Mouse (Mus musculus) midbrain, embryonic 15.5 days (tissue): ENCODE results near the gene Nipal3. TPM values are rescaled to one million over a fixed set of nuclear protein-coding genes. Genes with fewer than 3 reads are reported as not detected.

Experiments used
- ATAC-seq: fragments of 200-750 bp; cut with Nextera tagmentation; replicated peaks from 2 replicates; pipeline ENCODE4 v1.8.0; 2017; ENCODE audit warnings: moderate TSS enrichment
- H3K27ac ChIP-seq: fragments of 300-500 bp; sonication (generic); 2 replicates; pipeline ENCODE4 v1.5.1; 2015; ENCODE audit warnings: mild to moderate bottlenecking, inconsistent platforms
- H3K27me3 ChIP-seq: fragments of 300-500 bp; sonication (generic); replicated peaks from 2 replicates; pipeline ENCODE4 v1.6.1; 2015; ENCODE audit warnings: inconsistent platforms
- H3K36me3 ChIP-seq: fragments of 300-500 bp; sonication (generic); replicated peaks from 2 replicates; pipeline ENCODE4 v1.6.1; 2015; ENCODE audit warnings: inconsistent platforms
- H3K4me1 ChIP-seq: fragments of 300-500 bp; sonication (generic); 2 replicates; pipeline ENCODE4 v1.6.1; 2015; ENCODE audit warnings: inconsistent platforms
- H3K4me2 ChIP-seq: fragments of 300-500 bp; sonication (generic); 2 replicates; pipeline ENCODE4 v1.6.1; 2015; ENCODE audit warnings: inconsistent platforms, mild to moderate bottlenecking, moderate library complexity
- H3K4me3 ChIP-seq: fragments of 300-500 bp; sonication (generic); 2 replicates; pipeline ENCODE4 v1.5.1; 2015; ENCODE audit warnings: mild to moderate bottlenecking, inconsistent platforms
- H3K9ac ChIP-seq: fragments of 300-500 bp; sonication (generic); 2 replicates; pipeline ENCODE4 v1.6.1; 2015; ENCODE audit warnings: mild to moderate bottlenecking, inconsistent platforms
- H3K9me3 ChIP-seq: fragments of 300-500 bp; sonication (generic); 2 replicates; pipeline ENCODE4 v1.6.1; 2016; ENCODE audit warnings: inconsistent platforms
- WGBS: fragments of 180-500 bp; shearing (Covaris S2); methylation state at CpG from one replicate; pipeline ENCODE4 v1.1.7; 2015; ENCODE audit warnings: mixed read lengths; 5-methylcytosine and 5-hydroxymethylcytosine counted together
- polyA plus RNA-seq: library from polyadenylated mRNA; unstranded; fragments of >200 nt; fragmentation: Nextera tagmentation; extraction: Ambion mirVana; gene quantifications from 2 replicates; pipeline ENCODE4 v1.2.1, GENCODE M21; 2015

The Nipal3 gene
- polyA plus RNA-seq, 1 experiment from 2014 or later = 13.1 TPM

GRCm38 (mm10) chr4:135520421-135520820 is 25.6 kb upstream of the Nipal3 start:
- Histone ChIP-seq H3K27me3 (0 out of 2 replicates have a peak, but pooled peaks cover 6% of the 10 kb centered on the region), H3K4me2 (no peak overlapping the region), H3K27ac (no peak overlapping the region), H3K4me3 (no peak overlapping the region), H3K36me3 (no peaks in the 10 kb centered on the region), H3K9ac (no peak overlapping the region), H3K9me3 (no peaks in the 10 kb centered on the region), H3K4me1 (peaks cover 14% of the 10 kb centered on the region)
- ATAC-seq = no peak
- 84% methylated on average over 9 of the region's 9 CpGs for WGBS

GRCm38 (mm10) chr4:135518135-135518534 is 23.3 kb upstream of the Nipal3 start:
- Histone ChIP-seq H3K4me2 (no peak overlapping the region), H3K4me3 (no peak overlapping the region), H3K4me1 (no peaks in the 10 kb centered on the region), H3K27ac (no peak overlapping the region), H3K27me3 (0 out of 2 replicates have a peak, but pooled peaks cover 6% of the 10 kb centered on the region), H3K9me3 (no peaks in the 10 kb centered on the region), H3K9ac (no peak overlapping the region), H3K36me3 (no peaks in the 10 kb centered on the region)
- no peak for ATAC-seq
- 86% methylated on average over 12 of the region's 12 CpGs for WGBS

GRCm38 (mm10) chr4:135516351-135517316 is 21.8 kb upstream of the Nipal3 start:
- Histone ChIP-seq H3K9ac (no peak overlapping the region), H3K36me3 (no peaks in the 10 kb centered on the region), H3K4me2 (no peak overlapping the region), H3K4me3 (no peak overlapping the region), H3K27ac (no peak overlapping the region), H3K9me3 (no peaks in the 10 kb centered on the region), H3K27me3 (0 out of 2 replicates have a peak, but pooled peaks cover 6% of the 10 kb centered on the region), H3K4me1 (no peaks in the 10 kb centered on the region)
- no peak for ATAC-seq
- 54% methylated on average over 15 of the region's 15 CpGs for whole genome bisulfite sequencing

GRCm38 (mm10) chr4:135514925-135515324 is 20.1 kb upstream of the Nipal3 start:
- 64% methylated on average over 14 of the region's 14 CpGs for WGBS
- no peak overlapping the region for H3K27ac ChIP-seq
- no peak for ATAC-seq
- H3K4me3 ChIP-seq = no peak overlapping the region
- H3K27me3 ChIP-seq = 0 out of 2 replicates have a peak, but pooled peaks cover 6% of the 10 kb centered on the region
- no peaks in the 10 kb centered on the region for H3K4me1 ChIP-seq
- no peak overlapping the region for H3K9ac ChIP-seq
- H3K9me3 ChIP-seq = no peaks in the 10 kb centered on the region
- H3K36me3 ChIP-seq = no peaks in the 10 kb centered on the region
- no peak overlapping the region for H3K4me2 ChIP-seq

GRCm38 (mm10) chr4:135513865-135514264 is 19.0 kb upstream of the Nipal3 start:
- ATAC-seq = no peak
- Histone ChIP-seq H3K36me3 (no peaks in the 10 kb centered on the region), H3K9ac (no peak overlapping the region), H3K9me3 (no peaks in the 10 kb centered on the region), H3K27me3 (0 out of 2 replicates have a peak, but pooled peaks cover 7% of the 10 kb centered on the region), H3K4me3 (no peak overlapping the region), H3K27ac (no peak overlapping the region), H3K4me1 (no peaks in the 10 kb centered on the region), H3K4me2 (no peak overlapping the region)
- 76% methylated on average over 7 of the region's 7 CpGs for whole genome bisulfite sequencing

GRCm38 (mm10) chr4:135509515-135509914 is 14.7 kb upstream of the Nipal3 start:
- H3K4me3 ChIP-seq = no peak overlapping the region
- H3K9me3 ChIP-seq = no peaks in the 10 kb centered on the region
- peaks cover 9% of the 10 kb centered on the region for H3K4me1 ChIP-seq
- H3K27ac ChIP-seq = no peak overlapping the region
- no peak overlapping the region for H3K4me2 ChIP-seq
- H3K9ac ChIP-seq = no peak overlapping the region
- 69% methylated on average over 12 of the region's 12 CpGs for WGBS
- H3K36me3 ChIP-seq = no peaks in the 10 kb centered on the region
- no peak for ATAC-seq
- H3K27me3 ChIP-seq = 0 out of 2 replicates have a peak, but pooled peaks cover 3% of the 10 kb centered on the region

- H3K4me2 ChIP-seq = peak overlapping the region; percentile 47
- H3K27ac ChIP-seq = no peak overlapping the region
- peaks cover 9% of the 10 kb centered on the region for H3K4me1 ChIP-seq
- peak; percentile 60; the same call in 1 of the 2 replicates for ATAC-seq
- no peaks in the 10 kb centered on the region for H3K9me3 ChIP-seq
- peak overlapping the region; percentile 17 for H3K4me3 ChIP-seq
- WGBS = 14% methylated on average over 13 of the region's 13 CpGs
- 0 out of 2 replicates have a peak, but pooled peaks cover 3% of the 10 kb centered on the region for H3K27me3 ChIP-seq
- no peaks in the 10 kb centered on the region for H3K36me3 ChIP-seq
- peak overlapping the region; percentile 17; the same call in 1 of the 2 replicates for H3K9ac ChIP-seq
These were observed 13.7 kb upstream of the Nipal3 start for GRCm38 (mm10) chr4:135508419-135509039.

- Histone ChIP-seq H3K36me3 (no peaks in the 10 kb centered on the region), H3K27ac (peak overlapping the region; percentile 35; the same call in 1 of the 2 replicates), H3K9me3 (no peaks in the 10 kb centered on the region), H3K4me1 (peaks cover 9% of the 10 kb centered on the region), H3K4me2 (peak overlapping the region; percentile 52), H3K9ac (peak overlapping the region; percentile 30), H3K4me3 (peak overlapping the region; percentile 31), H3K27me3 (0 out of 2 replicates have a peak, but pooled peaks cover 3% of the 10 kb centered on the region)
- ATAC-seq = peak; percentile 52; the same call in 1 of the 2 replicates
- WGBS = 17% methylated on average over 22 of the region's 22 CpGs
These were observed 12.9 kb upstream of the Nipal3 start for GRCm38 (mm10) chr4:135507547-135508350.

- Histone ChIP-seq H3K36me3 (no peaks in the 10 kb centered on the region), H3K27ac (no peak overlapping the region), H3K4me2 (no peak overlapping the region), H3K4me3 (no peak overlapping the region), H3K9ac (no peak overlapping the region), H3K9me3 (no peaks in the 10 kb centered on the region), H3K4me1 (peaks cover 9% of the 10 kb centered on the region), H3K27me3 (0 out of 2 replicates have a peak, but pooled peaks cover 3% of the 10 kb centered on the region)
- whole genome bisulfite sequencing = 72% methylated on average over 11 of the region's 11 CpGs
- ATAC-seq = no peak
These were observed 11.0 kb upstream of the Nipal3 start for GRCm38 (mm10) chr4:135505794-135506193.

GRCm38 (mm10) chr4:135501587-135501986 is 6.7 kb upstream of the Nipal3 start:
- Histone ChIP-seq H3K4me1 (no peaks in the 10 kb centered on the region), H3K4me3 (no peak overlapping the region), H3K36me3 (no peaks in the 10 kb centered on the region), H3K27me3 (no peaks in the 10 kb centered on the region), H3K9me3 (no peaks in the 10 kb centered on the region), H3K4me2 (no peak overlapping the region), H3K27ac (no peak overlapping the region), H3K9ac (no peak overlapping the region)
- no peak for ATAC-seq
- WGBS = 48% methylated on average over 4 of the region's 4 CpGs

- Histone ChIP-seq H3K9me3 (no peaks in the 10 kb centered on the region), H3K36me3 (no peaks in the 10 kb centered on the region), H3K9ac (no peak overlapping the region), H3K4me2 (no peak overlapping the region), H3K27ac (no peak overlapping the region), H3K4me1 (peaks cover 6% of the 10 kb centered on the region; the same call in 1 of the 2 replicates), H3K4me3 (no peak overlapping the region), H3K27me3 (no peaks in the 10 kb centered on the region)
- 72% methylated on average over 3 of the region's 3 CpGs for WGBS
- ATAC-seq = no peak
These were observed 5.0 kb upstream of the Nipal3 start for GRCm38 (mm10) chr4:135499831-135500230.
